Mouse (Mus musculus) cerebellum, adult 2 months (tissue): Measurements from ENCODE around the gene Fan1.

ENCODE experiments used
- CTCF ChIP-seq: fragments of 200-500 bp; IDR thresholded peaks from 2 replicates; pipeline ENCODE4 v1.5.1; 2011; ENCODE audit warnings: low read depth, mild to moderate bottlenecking, control low read depth, low read length, moderate library complexity, borderline replicate concordance; ENCODE audit not compliant: insufficient read depth
- POLR2A ChIP-seq: fragments of 200-500 bp; IDR thresholded peaks from 2 replicates; pipeline ENCODE4 v1.6.1; 2011; ENCODE audit warnings: low read length, control low read depth, borderline replicate concordance; ENCODE audit not compliant: insufficient read depth

- TF ChIP-seq CTCF, result no peak
- TF ChIP-seq POLR2A, result no peak
These were observed 42.6 kb downstream of the Fan1 start for GRCm38 (mm10) chr7:64331309-64331708.
